Mouse (Mus musculus) kidney, embryonic 14.5 days (tissue): ENCODE data around the gene Fscn2. TPM values are rescaled to one million over a fixed set of nuclear protein-coding genes. Genes with fewer than 3 reads are reported as not detected.
"Not testable (repeated sequence)": the region's sequence is repeated elsewhere in the genome, so short reads cannot be mapped to it uniquely, and the experiment has no call there.

Experiments
- ATAC-seq: fragments of 200-750 bp; cut with Nextera tagmentation; 2 replicates; pipeline ENCODE4 v1.8.0; 2017; ENCODE audit warnings: moderate number of reproducible peaks, mild to moderate bottlenecking, moderate TSS enrichment, moderate library complexity; ENCODE audit not compliant: low FRiP score, low TSS enrichment
- H3K27ac ChIP-seq: fragments of 300-500 bp; sonication (generic); 2 replicates; pipeline ENCODE4 v1.5.1; 2014; ENCODE audit warnings: low read depth, mild to moderate bottlenecking, low read length, moderate library complexity, mixed read lengths
- H3K27me3 ChIP-seq: fragments of 300-500 bp; sonication (generic); 2 replicates; pipeline ENCODE4 v1.6.1; 2014; ENCODE audit warnings: mild to moderate bottlenecking, low read length; ENCODE audit not compliant: control insufficient read depth, insufficient read depth
- H3K36me3 ChIP-seq: fragments of 300-500 bp; sonication (generic); 2 replicates; pipeline ENCODE4 v1.6.1; 2014; ENCODE audit warnings: low read length, mixed read lengths; ENCODE audit not compliant: control insufficient read depth, insufficient read depth
- H3K4me1 ChIP-seq: fragments of 300-500 bp; sonication (generic); 2 replicates; pipeline ENCODE4 v1.6.1; 2014; ENCODE audit warnings: low read length, mixed read lengths; ENCODE audit not compliant: control insufficient read depth, insufficient read depth
- H3K4me2 ChIP-seq: fragments of 300-500 bp; sonication (generic); replicated peaks from 2 replicates; pipeline ENCODE4 v1.6.1; 2014; ENCODE audit warnings: low read depth, mild to moderate bottlenecking, low read length
- H3K4me3 ChIP-seq: fragments of 300-500 bp; sonication (generic); 2 replicates; pipeline ENCODE4 v1.5.1; 2014; ENCODE audit warnings: mild to moderate bottlenecking, low read length
- H3K9ac ChIP-seq: fragments of 300-500 bp; sonication (generic); 2 replicates; pipeline ENCODE4 v1.6.1; 2014; ENCODE audit warnings: low read depth, mild to moderate bottlenecking, low read length, moderate library complexity
- H3K9me3 ChIP-seq: fragments of 300-500 bp; sonication (generic); 2 replicates; pipeline ENCODE4 v1.6.1; 2016; ENCODE audit warnings: low read length; ENCODE audit not compliant: control insufficient read depth
- WGBS: fragments of 180-500 bp; shearing (Covaris S2); extraction: QIAGEN DNeasy Blood & Tissue Kit; methylation state at CpG from one replicate; pipeline ENCODE4 v1.1.7; 2014; 5-methylcytosine and 5-hydroxymethylcytosine counted together
- polyA plus RNA-seq: library from polyadenylated mRNA; unstranded; fragments of >200 nt; fragmentation: Nextera tagmentation; extraction: Ambion mirVana; gene quantifications from 2 replicates; pipeline ENCODE4 v1.2.1, GENCODE M21; 2014

Gene Fscn2
- polyA plus RNA-seq, 1 experiment from 2014 or later, result 0.62 TPM

DNA sequence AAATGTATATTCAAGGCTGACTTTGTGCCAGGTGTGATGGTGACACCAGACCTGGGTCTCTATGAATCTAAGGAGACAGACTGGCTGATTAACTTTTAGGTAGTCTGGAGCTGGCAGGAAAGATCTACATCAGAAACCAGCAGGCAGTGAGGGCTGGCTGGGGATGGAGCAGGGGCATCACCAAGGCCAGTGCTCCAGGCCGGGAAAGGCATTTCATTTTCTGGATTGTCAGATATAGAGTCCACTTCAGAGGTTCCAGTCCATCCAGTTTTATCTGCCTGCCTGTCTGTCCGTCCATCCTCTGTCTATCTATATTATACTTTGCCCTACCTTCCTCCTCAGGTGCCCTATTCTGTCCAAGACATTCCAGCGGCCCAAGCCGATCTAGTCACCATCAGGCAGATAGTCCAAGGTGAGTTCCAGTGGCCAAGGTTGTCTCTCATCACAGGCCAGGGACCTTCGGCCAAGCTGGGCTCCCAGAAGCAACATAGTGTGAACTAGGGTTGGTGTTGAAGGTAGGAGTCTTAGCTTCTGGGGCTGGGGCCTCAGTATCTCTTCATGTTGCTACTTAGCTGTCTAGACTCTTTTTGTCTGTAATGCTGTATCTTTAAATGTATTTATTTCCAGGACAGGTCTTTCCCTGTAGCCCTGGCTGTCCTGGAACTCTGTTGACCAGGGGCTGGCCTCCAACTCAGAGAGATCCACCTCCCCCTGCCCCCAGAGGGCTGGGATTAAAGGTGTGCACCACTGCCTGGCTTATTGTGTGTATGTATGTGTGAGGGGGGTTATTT, 17.6 kb upstream of the Fscn2 start:
- Histone ChIP-seq H3K27ac (no peak overlapping the region), H3K36me3 (peaks cover 16% of the 10 kb centered on the region), H3K9ac (no peak overlapping the region), H3K4me2 (no peak overlapping the region), H3K4me1 (peaks cover 5% of the 10 kb centered on the region), H3K27me3 (no peaks in the 10 kb centered on the region), H3K9me3 (no peaks in the 10 kb centered on the region), H3K4me3 (no peak overlapping the region)
- 72% methylated on average over 5 of the region's 5 CpGs for WGBS
- ATAC-seq, result no peak

DNA sequence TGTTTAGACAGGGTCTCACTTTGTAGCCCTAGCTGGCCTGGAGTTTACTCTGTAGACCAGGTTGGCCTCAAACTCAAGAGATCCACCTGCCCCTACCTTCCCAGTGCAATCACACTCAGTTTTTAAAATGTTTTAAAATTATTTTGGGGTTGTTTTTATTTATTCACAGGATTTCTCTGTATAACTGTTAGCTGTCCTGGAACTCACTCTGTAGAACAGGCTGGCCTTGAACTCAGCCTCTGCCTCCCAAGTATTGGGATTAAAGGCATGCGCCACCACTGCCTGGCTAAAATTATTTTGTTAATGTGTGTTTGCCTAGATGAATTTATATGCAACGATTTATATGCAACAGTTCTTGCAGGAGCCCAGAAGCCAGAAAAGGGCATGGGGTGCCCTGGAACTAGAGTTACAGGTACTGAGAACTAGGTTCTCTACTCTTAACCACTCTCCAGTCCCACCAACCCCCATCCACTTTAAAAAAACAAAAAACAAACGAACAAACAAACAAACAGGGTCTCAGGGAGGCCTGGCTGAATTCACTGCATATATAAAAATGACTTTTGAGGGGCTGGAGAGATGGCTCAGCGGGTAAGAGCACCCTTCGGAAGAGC, 16.9 kb upstream of the Fscn2 start:
- Histone ChIP-seq H3K9me3 (no peaks in the 10 kb centered on the region), H3K36me3 (peaks cover 16% of the 10 kb centered on the region), H3K4me1 (peaks cover 5% of the 10 kb centered on the region), H3K9ac (no peak overlapping the region), H3K27ac (0 out of 2 replicates have a peak overlapping the region, but pooled peaks have one; percentile 30), H3K27me3 (no peaks in the 10 kb centered on the region), H3K4me3 (no peak overlapping the region; the same call in 1 of the 2 replicates), H3K4me2 (no peak overlapping the region)
- WGBS, result 60% methylated on average over 5 of the region's 5 CpGs
- ATAC-seq, result no peak

GRCm38 (mm10) chr11:120345067-120345681, 16.2 kb upstream of the Fscn2 start:
- Histone ChIP-seq H3K9me3 (no peaks in the 10 kb centered on the region), H3K4me3 (peak overlapping the region; percentile 19; the same call in 1 of the 2 replicates), H3K9ac (peak overlapping the region; percentile 48; the same call in 1 of the 2 replicates), H3K27me3 (no peaks in the 10 kb centered on the region), H3K4me2 (peak overlapping the region; percentile 34; the same call in 1 of the 2 replicates), H3K4me1 (peaks cover 5% of the 10 kb centered on the region), H3K36me3 (peaks cover 16% of the 10 kb centered on the region), H3K27ac (peak overlapping the region; percentile 30; the same call in 1 of the 2 replicates)
- ATAC-seq, result no peak
- 44% methylated on average over 1 of the region's 1 CpGs for WGBS

DNA sequence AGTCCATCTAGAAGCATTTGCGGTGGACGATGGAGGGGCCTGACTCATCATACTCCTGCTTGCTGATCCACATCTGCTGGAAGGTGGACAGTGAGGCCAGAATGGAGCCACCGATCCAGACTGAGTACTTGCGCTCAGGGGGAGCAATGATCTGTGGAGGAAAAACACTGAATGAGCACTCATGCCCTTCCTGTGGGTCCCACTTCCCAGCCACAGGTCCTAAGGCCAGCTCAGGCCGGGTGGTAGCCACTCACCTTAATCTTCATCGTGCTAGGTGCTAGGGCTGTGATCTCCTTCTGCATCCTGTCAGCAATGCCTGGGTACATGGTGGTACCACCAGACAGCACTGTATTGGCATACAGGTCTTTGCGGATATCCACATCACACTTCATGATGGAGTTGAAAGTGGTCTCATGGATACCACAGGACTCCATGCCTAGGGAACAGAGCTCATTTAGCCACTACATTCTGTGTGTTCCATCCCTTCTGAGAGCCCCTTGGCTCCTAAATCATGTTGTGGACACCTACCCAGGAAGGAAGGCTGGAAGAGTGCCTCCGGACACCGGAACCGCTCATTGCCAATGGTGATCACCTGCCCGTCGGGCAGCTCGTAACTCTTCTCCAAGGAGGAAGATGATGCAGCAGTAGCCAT, 14.8 kb upstream of the Fscn2 start:
- H3K4me1 ChIP-seq, result peaks cover 15% of the 10 kb centered on the region
- WGBS, result 42% methylated on average over 8 of the region's 13 CpGs
- H3K9ac ChIP-seq, result peak overlapping the region; percentile 62
- H3K36me3 ChIP-seq, result peaks cover 16% of the 10 kb centered on the region
- not testable (repeated sequence) for H3K9me3 ChIP-seq, H3K27me3 ChIP-seq, ATAC-seq, H3K27ac ChIP-seq
- H3K4me3 ChIP-seq, result peak overlapping the region; percentile 48
- peak overlapping the region; percentile 60 for H3K4me2 ChIP-seq

DNA sequence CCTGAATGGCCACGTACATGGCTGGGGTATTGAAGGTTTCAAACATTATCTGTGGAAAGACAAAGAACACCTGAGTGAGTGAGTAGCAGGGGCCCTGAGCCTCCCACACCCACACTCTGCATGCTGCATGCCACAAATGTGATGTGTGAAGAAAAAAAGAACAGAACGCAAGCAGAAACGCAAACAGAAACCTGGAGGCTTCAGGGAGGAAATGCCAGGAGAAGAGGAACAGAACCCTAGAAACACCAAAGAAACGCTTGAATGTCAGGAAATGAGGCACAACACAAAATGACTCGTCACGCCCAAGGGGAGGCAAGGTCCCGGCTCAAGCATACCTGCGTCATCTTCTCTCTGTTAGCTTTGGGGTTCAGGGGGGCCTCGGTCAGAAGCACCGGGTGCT, 14.0 kb upstream of the Fscn2 start:
- Histone ChIP-seq H3K4me2 (peak overlapping the region; percentile 89), H3K36me3 (peaks cover 16% of the 10 kb centered on the region), H3K4me3 (peak overlapping the region; percentile 99), H3K27ac (peak overlapping the region; percentile 47; the same call in 1 of the 2 replicates), H3K4me1 (peaks cover 18% of the 10 kb centered on the region), H3K9ac (peak overlapping the region; percentile 100), H3K9me3 (no peaks in the 10 kb centered on the region), H3K27me3 (no peaks in the 10 kb centered on the region)
- ATAC-seq, result no peak
- WGBS, result 7% methylated on average over 10 of the region's 10 CpGs

- Histone ChIP-seq H3K4me3 (peak within 1 kb of the TSS; percentile 99), H3K27me3 (no peaks in the 10 kb centered on the region), H3K36me3 (peaks cover 16% of the 10 kb centered on the region), H3K9me3 (no peaks in the 10 kb centered on the region), H3K4me1 (peaks cover 25% of the 10 kb centered on the region), H3K27ac (peak within 1 kb of the TSS; percentile 99), H3K4me2 (peak within 1 kb of the TSS; percentile 89), H3K9ac (peak within 1 kb of the TSS; percentile 100)
- peak; percentile 77 for ATAC-seq
- WGBS, result 2% methylated on average over 97 of the region's 103 CpGs
These were observed 13.3 kb upstream of the Fscn2 start, which contains the start of gene Actg1 for GRCm38 (mm10) chr11:120347791-120348683. Actg1 (minus strand) TSS chr11:120348542.

DNA sequence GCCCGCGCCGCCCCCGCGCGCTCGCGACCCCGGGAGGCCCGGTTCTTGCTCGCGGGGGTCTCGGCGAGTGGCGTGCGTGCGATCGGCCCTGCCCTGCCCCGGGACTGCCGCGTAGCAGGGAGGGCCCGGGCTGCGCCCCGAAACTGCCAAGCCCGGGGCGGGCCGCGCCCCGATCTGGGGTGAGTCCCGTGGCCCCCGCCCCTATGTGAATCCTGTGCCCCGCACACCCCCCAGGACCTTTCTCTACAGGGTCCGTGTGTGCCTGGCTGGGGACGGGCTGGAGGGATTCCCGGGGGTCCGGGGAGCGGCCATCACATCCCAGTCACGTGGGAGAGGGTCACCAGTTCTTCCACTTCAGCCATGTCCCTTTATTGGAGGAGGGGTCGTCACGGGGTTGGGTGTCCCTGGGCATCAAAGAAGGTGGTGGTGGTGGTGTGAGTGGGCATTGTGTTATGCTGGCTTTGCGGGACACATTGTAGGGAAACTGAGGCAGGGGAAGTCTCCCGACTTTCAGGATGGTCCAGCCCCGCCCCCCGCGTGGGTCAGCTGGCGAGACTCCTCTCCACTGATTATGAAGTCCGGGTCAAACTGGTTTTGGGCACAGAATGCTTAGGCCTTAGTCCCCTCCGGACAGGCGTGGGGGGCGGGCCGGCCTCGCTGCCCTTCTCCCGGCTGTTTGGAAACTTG, 12.5 kb upstream of the Fscn2 start:
- peak overlapping the region; percentile 100 for H3K9ac ChIP-seq
- peak overlapping the region; percentile 99 for H3K4me3 ChIP-seq
- under 1% methylated on average over 30 of the region's 53 CpGs for WGBS
- ATAC-seq, result peak; percentile 26; the same call in 1 of the 2 replicates
- no peaks in the 10 kb centered on the region for H3K9me3 ChIP-seq
- H3K36me3 ChIP-seq, result peaks cover 16% of the 10 kb centered on the region
- H3K27me3 ChIP-seq, result no peaks in the 10 kb centered on the region
- peak overlapping the region; percentile 99 for H3K27ac ChIP-seq
- H3K4me1 ChIP-seq, result peaks cover 33% of the 10 kb centered on the region
- H3K4me2 ChIP-seq, result peak overlapping the region; percentile 89
